Mouse (Mus musculus) retina, postnatal 1 day (tissue): ENCODE results near the gene Spsb1.

Experiments
- DNase-seq: peaks from one replicate; pipeline ENCODE4 v3.0.0-alpha.2; 2012

The Spsb1 gene

DNA sequence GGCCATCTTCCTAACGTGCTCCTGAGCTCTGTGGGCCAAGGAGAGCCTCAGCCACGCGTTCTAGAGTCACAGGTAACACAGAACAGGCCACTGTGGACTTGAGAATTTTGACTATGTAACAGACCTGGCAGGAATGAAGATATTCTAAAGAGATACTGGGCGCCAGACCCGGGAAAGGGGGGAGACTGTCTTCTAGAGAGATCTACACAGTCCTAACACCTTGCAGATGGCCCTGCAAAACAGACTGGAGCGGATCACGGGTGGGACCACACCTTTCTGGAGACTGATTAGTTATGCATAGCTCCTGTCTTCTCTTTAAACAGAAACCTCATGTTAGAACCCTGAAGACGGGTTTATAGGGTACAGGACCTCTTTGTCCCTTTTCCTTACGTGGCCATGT, 100.1 kb downstream of the Spsb1 start:
- no peak for DNase-seq

DNA sequence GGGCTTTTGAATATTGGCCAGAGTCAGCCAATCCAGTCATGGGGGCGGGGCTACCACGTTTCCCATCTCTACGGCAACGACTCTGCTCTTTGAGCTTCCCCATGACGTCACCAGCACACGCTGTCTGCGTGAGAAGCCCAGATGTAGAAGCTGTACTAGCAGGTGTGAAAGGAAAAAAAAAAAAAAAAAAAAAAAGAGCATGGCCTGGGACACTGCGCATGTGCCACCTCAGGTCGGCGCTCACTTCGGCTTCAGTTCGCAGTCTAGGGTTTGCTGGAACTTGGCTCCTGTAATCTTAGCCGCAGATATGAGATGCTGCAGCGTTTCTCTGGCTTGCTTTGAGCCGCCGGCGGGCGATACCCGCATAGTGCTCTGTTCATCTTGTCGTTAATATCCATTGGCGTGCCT, 100.5 kb downstream of the Spsb1 start:
- peak; percentile 86 for DNase-seq

DNA sequence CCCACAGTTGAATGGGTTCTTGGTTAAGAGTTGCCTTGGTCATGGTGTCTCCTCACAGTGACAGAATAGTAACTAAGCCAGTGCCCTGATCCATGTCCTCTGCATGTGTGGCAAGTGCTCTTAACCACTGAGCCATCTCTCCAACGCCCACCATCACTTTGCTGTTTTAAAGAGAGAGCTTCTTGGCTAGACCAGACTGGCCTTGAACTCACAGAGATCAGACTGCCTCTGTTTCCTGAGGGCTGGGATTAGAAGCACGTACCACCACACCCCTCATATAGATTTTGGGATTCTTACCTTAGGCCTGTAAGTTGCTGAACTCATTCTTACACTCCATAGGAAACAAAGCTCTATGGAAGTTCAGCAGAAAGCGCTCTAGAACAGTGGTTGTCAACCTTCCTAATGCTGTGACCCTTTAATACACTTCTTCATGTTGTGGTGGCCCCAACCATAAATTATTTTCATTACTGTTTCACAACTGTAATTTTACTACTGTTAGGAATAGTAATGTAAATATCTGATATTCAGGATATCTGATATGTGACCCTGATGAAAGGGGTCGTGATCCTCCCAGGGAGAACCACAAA, 101.1 kb downstream of the Spsb1 start:
- no peak for DNase-seq

DNA sequence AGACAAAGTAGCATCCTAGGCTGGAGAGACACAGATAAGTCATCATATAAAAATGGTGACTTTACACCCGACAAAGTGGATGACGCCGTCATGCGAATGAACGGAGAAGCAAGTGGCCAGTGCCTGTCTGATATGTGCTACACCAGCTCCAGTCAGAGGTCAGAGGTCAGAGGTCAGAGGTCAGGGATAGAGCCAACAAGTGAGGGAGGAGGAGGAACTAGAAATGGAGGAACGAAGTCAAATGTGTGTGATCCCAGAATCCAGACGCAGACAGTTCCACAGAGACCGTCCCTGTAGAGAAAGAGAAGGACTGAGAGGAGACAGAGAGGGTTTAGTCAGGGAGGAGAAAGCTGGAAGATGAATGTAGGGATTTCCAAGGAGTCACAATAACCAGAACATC, 103.3 kb downstream of the Spsb1 start:
- DNase-seq, result no peak

DNA sequence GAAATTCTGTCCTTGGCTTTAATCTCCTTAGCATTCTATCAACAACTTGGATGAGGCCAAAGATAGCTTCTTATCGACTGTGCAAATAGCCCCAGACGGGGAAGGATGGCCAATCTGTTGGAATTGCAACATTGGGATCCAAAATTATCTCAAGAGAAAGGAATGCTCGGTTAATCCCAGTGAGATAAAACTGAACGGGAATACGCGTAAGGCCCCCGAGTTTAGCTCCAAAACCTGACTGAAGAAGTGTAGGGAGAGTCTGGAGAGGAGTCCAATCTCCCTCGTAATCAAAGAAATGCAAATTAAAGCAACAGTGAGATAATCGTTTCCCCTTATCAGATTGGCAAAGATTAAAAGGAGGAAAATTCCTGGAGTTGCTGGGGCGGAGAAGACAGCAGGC, 104.2 kb downstream of the Spsb1 start:
- DNase-seq, result no peak

DNA sequence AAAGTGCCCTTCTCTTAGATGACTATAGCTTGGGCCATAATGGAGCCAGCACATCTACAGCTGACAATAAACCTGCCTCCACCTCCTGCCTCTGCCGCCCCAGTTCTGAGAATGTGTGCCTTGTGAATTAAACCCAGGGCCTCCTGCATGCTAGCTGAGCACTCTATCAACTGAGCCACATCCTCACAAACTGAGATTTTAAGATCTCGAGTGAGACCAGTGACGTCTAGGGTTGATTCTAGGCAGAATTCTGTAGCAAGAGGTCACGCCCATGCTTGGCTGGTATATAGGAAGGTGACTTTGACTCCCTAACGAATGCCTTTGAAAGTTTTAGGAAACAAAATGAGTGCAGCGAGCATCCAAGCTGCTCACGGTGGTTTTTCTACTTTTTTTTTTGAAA, 104.8 kb downstream of the Spsb1 start:
- DNase-seq, result no peak

DNA sequence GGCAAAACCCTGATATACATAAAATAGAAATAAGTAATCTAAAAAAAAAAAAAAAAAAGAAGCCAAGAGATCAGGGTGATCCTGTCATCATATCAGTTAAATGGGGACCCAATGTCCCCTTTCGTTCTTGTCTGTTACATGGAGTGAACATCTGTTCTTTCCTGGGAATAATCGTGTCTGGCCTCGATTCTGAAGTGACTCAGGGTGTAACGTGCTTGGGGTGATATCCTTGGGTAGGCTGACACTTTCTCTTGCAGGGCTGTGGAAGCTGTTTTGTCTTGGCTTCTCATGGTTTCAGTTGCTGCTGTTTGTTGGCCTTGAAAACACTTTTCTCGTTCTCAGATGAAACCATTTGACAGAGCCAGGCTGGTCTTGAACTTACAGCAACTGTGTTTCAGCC, 105.8 kb downstream of the Spsb1 start:
- DNase-seq, result no peak

DNA sequence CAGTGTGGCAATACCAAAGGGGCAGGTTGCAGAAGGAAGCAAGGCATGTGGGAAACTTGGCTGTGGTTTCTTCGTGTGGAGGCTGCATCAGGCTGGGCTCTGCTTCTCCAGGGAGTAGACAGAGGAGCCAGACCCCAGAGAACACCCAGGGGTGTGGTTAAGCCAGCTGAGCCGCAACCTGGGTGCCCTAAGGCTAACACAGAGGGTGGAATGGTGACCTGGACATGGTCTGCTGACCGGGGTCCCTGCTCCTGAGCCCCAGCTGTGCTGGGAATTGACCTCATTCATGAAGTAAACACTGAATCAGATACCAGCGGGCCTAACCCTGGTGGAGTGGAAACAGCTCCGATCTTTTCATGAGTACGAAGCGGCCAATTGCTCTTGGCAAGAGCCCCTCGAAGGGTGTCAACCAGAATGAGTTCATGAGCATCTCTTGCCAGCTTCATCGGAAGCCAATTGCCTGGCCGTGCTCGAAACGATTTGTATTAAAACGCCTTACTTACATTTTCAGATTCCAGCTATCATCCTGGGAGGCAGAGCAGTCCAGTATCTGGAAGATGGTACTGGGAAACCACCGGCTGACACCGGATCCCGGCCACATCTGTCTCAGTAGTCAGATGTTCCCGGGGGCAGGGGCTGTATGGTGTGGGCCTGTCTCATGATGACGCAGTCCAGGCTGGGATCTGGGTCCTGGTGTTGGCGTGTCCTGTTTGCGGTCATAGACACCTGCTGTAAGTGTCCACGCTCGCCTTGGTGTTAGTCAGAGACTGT, 107.8 kb downstream of the Spsb1 start:
- DNase-seq, result peak; percentile 35
